Mouse (Mus musculus) lung, postnatal 36 days (tissue): ENCODE measurements around the gene Npm1.

ENCODE experiments used
- DNase-seq: peaks from one replicate; pipeline ENCODE4 v3.0.0; 2022; ENCODE audit warnings: mixed read lengths

Npm1 gene

GRCm38 (mm10) chr11:33179802-33180201 is 16.8 kb upstream of the Npm1 start:
- no peak for DNase-seq

DNA sequence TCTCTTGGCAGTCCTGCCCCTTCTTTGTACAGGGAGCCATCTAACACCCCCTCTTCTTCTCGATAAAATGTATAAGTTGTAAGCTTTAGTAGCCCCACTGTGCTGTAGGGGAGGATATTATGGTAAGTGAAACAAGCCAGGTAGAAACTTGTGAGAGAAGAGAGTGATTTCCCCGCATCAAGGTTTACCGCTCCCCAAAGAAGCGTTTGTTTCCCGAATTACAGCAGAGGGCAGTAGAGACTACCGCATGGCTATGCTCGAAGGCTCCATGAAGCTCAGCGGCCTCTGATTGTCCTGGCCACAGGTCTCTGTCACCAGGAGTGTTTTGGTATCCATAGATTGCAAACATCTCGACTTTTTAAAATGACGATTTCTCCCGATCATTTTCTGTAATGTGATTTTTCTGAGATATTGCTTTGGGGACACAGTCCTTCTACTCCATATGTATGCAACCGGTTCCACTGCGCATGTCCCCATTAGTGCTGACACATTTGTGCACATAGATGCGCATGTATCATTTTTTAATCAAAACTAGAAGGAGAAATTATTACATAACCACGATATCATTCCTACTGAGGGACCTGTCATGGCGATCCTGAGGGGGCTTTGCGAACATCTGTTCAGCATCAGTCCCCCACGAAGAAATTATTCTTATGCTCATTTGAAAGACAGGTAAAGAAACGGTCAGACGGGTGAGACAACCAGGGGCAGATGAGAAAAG is 13.7 kb upstream of the Npm1 start:
- DNase-seq: peak; percentile 44

DNA sequence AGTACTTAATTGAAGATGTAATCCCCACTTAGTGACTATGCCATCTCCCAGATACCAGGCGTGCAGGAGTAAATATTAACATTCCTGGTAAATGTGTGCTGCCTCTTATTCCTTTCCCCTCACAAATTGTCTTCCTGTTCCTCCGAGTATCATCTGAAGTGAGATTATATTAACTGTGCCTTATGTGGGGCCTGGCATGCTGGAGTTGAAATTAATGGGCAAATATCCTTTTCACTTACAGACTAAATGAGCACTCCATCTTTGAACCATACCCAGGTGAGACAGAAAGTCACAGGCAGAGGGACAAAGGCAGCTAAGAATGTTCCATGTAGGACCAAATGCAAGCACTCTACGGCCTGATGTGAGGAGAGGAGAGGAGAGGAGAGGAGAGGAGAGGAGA is 12.8 kb upstream of the Npm1 start:
- no peak for DNase-seq

GRCm38 (mm10) chr11:33170489-33170888 is 7.5 kb upstream of the Npm1 start:
- DNase-seq: peak; percentile 57

DNA sequence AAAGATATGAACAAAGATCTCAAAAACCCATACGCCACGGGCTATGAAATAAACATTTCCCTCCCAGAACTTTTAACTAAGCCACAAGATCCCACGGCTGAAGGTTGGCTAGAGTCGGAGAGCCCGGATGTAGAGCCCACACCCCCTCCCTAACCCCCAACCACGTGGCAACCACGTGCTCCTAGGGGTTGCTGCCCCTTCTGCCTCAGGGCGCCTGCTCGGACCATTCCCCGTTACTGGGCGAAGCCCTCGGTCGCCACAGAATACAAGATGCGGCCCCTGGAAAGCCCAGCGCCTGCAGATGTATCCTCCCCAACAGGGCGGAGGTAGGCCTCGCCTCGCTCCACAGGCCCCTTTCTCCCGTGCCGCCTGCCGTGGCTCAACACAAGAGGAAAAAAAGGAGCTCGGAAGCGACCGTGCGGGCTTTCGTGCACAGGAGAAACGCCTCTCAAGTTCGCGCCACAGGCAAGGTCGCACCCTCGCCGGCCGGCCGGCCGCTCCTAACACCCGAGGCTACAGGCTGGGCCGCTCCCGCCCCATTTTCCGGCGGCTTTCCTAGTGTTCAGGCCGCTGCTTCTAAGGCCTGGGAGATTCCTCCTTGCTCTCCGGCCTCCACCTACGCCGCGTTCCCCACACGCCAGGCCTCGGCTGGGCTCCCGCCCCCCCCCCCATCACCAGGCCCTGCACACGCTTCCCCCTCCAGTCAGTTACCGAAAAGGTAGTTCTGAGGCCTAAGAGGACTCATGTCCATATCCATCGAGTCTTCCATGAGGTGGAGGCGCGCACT is 602 bp downstream of the Npm1 start:
- peak; percentile 69 for DNase-seq

GRCm38 (mm10) chr11:33159741-33160140 is 3.3 kb downstream of the Npm1 start:
- DNase-seq: no peak

GRCm38 (mm10) chr11:33157453-33158196 is 5.4 kb downstream of the Npm1 start:
- no peak for DNase-seq

GRCm38 (mm10) chr11:33156436-33157015 is 6.5 kb downstream of the Npm1 start:
- DNase-seq: no peak

DNA sequence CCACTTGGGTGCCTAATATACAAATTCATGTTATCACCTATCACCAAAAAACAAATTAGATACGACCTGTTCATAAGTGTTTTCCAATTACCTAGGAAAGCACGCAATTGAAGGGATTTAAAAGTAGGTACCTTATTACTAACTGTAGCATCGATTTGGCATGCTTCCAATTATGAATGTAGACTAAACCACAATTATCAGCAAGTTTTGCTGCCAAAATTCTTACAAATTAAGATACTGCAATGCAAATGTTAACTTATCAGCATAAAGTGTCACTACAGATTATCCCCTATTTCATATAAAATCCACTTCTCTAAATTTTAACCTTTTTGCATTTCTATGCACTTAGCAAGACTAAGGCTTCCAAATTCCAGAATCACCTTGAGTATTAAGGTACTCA is 8.5 kb downstream of the Npm1 start:
- no peak for DNase-seq

DNA sequence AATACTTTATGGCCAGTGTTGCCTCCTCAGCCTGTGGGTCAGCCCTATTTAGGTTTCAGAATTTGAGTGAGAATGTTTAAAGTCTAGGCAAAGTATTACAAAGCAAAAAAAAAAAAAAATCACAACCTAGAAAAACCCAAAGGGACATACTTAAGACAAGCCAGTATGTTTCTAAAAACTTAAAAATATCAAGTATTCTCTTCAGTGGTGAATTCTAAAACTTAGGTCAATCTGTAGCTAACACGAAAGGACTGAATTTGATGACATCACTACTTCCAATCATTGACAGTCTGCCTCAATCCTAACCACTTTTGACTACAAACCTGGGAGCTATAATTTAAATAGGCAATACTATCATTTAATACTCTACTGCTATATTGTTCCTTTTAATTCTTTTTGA is 10.0 kb downstream of the Npm1 start:
- DNase-seq: no peak

GRCm38 (mm10) chr11:33151780-33152145 is 11.2 kb downstream of the Npm1 start:
- DNase-seq: no peak

GRCm38 (mm10) chr11:33151128-33151779 is 11.8 kb downstream of the Npm1 start:
- no peak for DNase-seq

- no peak for DNase-seq
These were observed 12.6 kb downstream of the Npm1 start for GRCm38 (mm10) chr11:33150364-33150763.

GRCm38 (mm10) chr11:33149453-33149852 is 13.6 kb downstream of the Npm1 start:
- no peak for DNase-seq

GRCm38 (mm10) chr11:33149088-33149436 is 13.9 kb downstream of the Npm1 start:
- DNase-seq: no peak

GRCm38 (mm10) chr11:33148338-33149087 is 14.5 kb downstream of the Npm1 start:
- peak; percentile 87 for DNase-seq

GRCm38 (mm10) chr11:33147572-33148337 is 15.3 kb downstream of the Npm1 start:
- peak; percentile 53 for DNase-seq

DNA sequence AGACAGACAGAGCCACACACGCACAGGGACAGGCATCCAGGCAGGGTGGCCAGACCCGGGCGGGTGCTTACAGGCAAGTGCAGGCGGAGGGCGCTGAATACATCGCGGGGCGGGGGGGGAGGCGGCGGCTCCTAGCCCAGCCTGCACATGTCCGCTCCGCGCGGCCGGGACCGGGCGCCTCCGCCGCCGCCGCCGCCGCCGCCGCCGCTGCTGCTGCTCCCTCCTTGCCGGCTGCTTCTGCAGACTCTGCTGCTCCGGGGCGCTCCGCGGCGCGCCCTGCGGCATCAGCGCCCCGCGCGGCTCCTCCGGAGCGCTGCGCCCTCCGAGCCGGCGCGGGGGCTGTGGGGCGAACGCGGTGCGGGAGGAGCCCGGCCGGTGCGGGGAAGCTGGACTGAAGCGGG is 15.8 kb downstream of the Npm1 start, which contains the start of gene Fgf18:
Gene Fgf18, minus strand, starts transcription at position 230 of the 401 bp plus-strand sequence.
- DNase-seq: peak; percentile 18

GRCm38 (mm10) chr11:33146651-33147131 is 16.3 kb downstream of the Npm1 start:
- peak; percentile 40 for DNase-seq

GRCm38 (mm10) chr11:33146143-33146497 is 16.9 kb downstream of the Npm1 start:
- DNase-seq: peak; percentile 80
